Mouse (Mus musculus) c-Kit-negative CD71-positive TER-119-positive erythroid progenitor cells, embryonic 14.5 days (primary cell): ENCODE measurements around the gene Slc30a9.

Source experiments
- DNase-seq: peaks from one replicate; pipeline ENCODE4 v3.0.0-alpha.2; 2013; ENCODE audit warnings: low read depth, low spot score

Gene Slc30a9

GRCm38 (mm10) chr5:67306698-67307521, at the start of gene Slc30a9:
TSS of gene Slc30a9 (plus strand) at chr5:67306955.
- DNase-seq: peak; percentile 85

- DNase-seq: no peak
Observed at GRCm38 (mm10) chr5:67258473-67258872, 48.3 kb upstream of the Slc30a9 start.

GRCm38 (mm10) chr5:67260159-67260530, 46.6 kb upstream of the Slc30a9 start:
- no peak for DNase-seq

DNA sequence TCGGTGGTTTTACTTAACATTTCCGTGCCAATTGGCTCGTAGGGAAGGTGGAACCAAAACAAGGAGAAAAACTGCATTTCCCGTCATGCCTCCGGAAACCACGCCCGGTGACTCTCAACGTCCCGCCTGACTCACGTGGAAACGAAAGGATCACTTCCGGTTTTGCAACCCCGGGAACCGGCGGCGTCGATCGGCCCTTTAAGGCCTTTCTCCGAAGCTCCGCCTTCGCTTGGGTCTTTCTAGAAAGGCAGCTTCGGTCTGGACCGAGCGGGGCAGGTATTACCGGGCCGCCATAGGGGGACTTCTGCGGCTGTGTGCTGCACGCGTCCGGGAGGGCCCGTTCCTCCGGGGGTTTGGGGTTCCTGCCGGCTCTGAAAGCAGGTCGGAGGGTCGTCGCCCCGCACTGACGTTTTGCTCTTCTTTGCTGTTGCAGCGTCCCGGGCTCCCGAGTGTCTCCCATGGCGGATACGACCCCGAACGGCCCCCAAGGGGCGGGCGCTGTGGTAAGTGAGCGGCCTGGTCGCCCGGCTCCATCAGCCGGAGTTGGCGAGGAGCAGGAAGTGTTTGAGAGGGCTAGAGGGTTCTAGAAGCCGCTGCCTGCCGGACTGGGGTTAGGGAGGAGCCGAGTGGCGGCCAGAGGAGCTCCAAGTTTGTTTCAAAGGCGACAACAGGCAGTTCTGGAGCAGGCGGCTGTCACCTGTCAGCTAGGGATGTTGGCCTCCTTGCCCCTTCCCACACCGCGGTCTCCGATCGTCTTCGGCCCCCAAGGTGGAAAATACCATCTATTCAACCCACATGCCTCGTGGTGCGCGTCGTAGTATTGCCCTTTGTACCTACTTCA, 46.0 kb upstream of the Slc30a9 start, which contains the start of gene Tmem33:
TSS of gene Tmem33 (plus strand) at position 35 of the 841 bp plus-strand sequence.
- DNase-seq: peak; percentile 93

GRCm38 (mm10) chr5:67262964-67263363, 43.8 kb upstream of the Slc30a9 start:
- DNase-seq: no peak

- DNase-seq: no peak
Observed at GRCm38 (mm10) chr5:67266106-67266505, 40.6 kb upstream of the Slc30a9 start.

DNA sequence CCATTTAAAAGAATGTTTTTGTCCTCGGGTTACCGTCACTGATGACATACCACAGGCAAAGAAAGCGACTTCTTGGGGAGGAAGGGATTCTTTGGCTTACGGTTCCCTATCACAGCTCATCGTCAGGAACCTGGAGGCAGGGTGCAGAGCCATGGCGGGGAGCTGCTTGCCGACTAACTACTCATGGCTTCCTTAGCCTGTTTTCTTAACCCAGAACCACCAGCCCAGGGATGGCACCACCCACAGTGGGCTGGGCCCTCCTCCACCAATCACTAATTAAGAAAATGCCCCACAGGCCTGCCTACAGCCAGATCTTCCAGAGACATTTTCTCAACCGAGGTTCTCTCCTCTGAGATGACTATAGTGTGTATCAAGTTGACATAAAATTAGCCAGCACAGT, 37.4 kb upstream of the Slc30a9 start:
- no peak for DNase-seq

DNA sequence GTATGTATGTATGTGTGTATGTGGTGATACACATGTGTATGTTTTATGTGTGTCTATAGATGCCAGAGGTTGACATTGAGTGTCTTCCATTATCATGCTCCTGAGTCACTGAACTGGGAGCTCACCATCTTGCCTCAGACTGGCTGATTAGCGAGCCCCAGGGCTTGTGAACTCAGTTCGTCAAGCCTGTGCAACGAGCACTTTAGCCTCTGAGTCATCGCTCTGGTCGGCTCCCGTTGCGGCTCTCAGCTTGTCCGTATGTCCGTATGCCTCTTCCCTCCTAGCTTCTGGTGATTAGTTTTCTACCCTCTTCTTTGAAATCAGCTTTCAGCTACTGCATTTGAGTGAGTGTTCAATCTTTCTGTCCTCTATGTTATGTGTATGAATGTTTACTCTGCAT, 27.3 kb upstream of the Slc30a9 start:
- no peak for DNase-seq

DNA sequence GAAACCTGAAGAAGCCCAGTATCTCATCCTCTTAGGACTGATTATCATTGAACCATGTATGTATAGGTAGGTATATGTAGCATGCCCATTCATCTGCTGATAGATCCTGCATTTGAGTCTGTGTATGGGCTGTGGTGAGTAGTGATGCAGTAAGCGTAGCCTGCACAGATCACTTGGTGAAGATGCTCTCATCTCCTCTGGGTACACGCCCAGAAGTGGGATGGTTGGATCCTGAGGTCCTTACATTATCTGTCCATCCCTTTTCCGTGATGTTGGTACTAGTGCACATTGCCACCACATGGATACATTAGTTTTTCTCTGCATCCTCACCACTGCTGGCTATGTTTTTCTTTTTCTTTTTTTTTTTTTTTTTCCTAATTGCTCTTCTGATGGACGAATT, 26.9 kb upstream of the Slc30a9 start:
- no peak for DNase-seq

DNA sequence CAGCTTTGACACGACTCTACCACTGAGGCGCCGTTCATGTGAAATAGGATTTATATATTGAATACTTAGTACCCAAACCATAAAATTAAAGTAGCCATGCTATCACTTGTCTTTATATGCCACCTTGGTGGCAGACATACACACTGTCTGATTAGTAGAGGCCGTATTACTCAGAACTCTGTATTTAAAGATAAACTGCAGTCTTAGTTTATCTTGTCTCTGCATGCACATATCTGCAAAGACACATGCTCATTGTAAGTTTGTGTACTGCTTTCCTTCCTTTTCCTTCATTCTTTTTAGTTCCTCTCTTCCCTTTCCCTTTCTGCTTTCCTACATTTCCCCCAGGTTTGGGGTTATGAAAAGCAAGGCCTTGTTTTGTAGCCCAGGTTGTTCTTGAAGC, 26.4 kb upstream of the Slc30a9 start:
- peak; percentile 72 for DNase-seq

DNA sequence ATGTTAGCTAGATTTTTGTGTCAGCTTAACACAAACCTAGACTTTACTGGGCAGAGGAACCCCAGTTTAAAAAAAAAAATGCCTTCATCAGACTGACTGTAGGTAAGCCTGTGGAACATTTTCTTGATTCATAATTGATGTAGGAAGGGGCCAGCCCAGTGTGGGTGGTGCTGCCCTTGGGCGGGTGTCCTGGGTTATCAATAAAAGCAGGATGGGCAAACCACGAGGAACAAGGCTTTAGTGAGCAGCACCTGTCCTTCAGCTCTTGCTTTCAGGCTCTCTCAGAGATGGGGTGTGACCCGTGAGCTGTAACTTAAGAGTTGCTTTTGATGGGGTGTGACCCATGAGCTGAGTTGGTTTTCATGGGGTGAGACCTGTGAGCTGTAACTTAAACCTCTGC, 11.7 kb upstream of the Slc30a9 start:
- no peak for DNase-seq

GRCm38 (mm10) chr5:67295682-67296081, 11.1 kb upstream of the Slc30a9 start:
- no peak for DNase-seq

DNA sequence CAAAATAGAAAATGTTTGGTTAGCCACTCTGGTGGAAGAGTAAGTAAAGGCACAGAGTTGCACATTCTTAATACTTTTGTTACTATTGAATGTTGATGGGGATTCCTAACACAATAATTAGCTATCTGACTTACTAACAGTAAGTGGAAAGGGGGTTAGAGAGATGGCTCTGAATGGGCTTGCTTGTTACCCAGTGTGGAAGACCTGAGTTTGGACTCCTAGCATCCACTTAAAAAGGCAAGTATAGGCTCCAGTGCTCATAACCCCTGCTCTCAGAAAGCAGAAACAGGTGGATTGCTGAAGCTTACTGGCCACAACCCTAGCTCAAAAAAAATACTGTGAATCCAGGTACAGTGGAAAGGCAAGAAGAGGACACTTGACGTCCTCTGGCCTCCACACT, 10.6 kb upstream of the Slc30a9 start:
- DNase-seq: no peak

- DNase-seq: no peak
Observed at GRCm38 (mm10) chr5:67297026-67297813, 9.5 kb upstream of the Slc30a9 start.

DNA sequence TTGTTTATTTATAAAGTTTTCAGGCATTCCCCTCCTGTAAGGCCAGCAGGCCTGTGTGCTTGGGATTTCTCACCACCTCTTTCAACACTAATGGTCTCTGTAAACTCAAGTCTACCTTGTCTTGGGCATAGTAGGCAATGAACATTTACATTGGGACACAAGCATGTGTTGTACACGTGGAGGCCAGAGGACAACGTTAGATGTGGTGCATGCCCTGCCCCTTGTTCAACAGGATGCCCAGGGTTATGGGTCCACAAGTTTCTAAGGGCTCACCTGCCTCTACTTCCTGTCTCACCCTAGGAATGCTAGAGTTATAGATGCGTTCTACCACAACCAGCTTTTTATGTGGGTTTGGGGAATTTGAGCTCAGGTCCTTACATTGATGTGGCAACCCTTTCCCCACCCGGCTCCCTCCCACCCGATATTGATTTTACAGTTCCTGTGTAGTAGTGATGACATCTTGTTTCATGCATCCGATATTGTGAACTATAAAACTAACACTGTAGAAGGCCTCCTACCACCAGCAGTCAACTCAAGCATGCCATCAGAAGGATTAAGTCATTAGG, 6.8 kb upstream of the Slc30a9 start:
- no peak for DNase-seq

GRCm38 (mm10) chr5:67300926-67301597, 5.7 kb upstream of the Slc30a9 start:
- no peak for DNase-seq

DNA sequence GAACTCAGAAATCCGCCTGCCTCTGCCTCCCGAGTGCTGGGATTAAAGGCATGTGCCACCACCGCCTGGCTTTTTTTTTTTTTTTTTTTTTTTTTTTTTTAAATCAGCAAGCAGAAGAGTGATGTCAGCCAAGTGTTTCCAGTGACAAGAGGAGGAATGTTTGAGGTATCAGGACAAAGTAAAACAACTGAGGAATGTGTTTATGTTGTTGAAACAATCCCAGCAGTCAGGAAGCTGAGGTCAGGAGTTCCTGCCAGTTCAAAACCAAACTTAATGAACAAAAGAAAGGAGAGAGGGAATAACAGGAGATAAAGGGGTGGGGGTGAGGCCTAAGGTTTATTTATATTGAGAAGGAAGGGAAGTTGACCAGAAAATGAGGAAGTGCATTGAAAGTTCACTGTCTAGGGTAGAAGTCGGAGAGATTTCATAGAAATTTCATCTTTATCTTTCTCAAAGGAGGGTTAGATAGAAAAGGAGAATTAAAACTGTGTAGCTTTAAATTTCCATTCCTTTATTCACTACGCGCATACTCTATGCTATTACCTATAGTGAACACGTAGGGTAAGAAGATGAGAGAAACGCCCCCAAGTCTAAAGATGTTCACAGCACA, 4.9 kb upstream of the Slc30a9 start:
- no peak for DNase-seq

DNA sequence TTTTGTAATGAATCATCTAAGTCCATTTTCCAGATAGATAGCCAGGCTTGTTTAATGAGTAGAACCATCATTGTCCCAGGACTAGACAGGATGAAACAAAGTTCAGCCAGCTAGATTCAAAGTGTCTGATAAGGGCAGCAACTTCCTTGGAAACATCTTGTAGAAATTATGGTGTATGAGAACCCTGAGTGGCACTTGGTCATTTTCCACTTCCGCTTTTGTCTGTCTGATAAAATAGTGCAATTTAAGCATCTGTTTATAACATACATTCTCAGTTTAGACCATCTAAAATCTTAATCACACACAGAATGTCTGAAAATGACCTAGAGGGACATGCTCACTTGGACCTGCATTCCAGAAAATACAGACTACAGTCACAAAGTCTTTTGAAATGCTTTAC, 2.9 kb upstream of the Slc30a9 start:
- DNase-seq: no peak

DNA sequence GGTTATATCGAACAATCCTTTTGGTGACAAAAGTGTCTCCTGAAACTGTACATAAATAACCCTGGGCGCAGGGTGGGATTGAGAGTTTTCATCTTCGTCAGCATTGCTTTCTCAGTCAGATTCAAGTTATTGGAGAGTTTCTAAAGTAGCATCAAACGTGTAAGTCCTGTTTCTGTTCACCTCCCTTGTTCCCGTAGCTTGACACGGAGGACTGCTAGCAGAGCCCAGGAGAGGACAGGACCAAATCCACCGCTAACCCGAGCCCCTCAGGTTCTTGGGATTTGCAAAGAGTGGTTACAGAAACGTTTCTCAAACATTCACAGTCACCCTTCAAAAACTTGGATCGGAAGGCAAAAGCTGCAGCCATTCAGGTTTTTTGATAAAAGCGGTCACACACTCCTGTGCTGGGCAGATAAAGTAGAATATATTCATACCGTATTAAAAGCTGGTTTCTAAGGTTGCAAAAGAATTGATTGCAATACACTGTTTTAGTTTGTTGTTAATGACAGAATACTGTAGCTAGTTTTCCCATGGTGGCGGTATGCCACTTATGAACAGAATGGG, 986 bp downstream of the Slc30a9 start:
- DNase-seq: peak; percentile 47

GRCm38 (mm10) chr5:67311811-67312521, 5.2 kb downstream of the Slc30a9 start:
- DNase-seq: no peak
